Mouse (Mus musculus): ENCODE data around the gene Myo1b.

Myo1b gene

GRCm38 (mm10) chr1:51782091-51782490, 133.8 kb downstream of the Myo1b start:
- DNase-seq (ENCODE audit: low spot score) = no peak

DNA sequence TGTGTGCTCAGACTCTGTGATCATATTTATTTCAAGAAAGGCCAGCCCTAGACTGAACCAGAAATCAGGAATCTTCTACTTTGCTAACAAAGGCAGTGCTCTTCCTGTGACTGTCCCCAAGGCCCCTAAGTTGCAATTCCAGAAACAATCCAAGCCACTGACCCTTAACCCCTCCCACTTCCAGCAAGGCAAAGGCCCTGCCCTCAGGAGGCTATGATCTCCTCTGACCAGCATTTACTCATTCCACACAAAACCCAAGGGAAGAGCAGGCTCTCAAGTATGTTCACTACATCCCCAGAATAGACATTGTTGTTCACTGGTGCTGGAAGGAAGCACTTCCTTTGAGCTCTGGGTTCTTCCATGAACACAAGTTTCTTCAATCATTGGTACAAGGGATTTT, 135.5 kb downstream of the Myo1b start:
- no peak for DNase-seq (ENCODE audit: low spot score)

GRCm38 (mm10) chr1:51778241-51778640, 137.6 kb downstream of the Myo1b start:
- DNase-seq (ENCODE audit: low spot score) = no peak

- DNase-seq (ENCODE audit: low spot score) = no peak
Measured at GRCm38 (mm10) chr1:51770504-51770871, 145.4 kb downstream of the Myo1b start.

- no peak for DNase-seq (ENCODE audit: low spot score)
Measured at GRCm38 (mm10) chr1:51769815-51770503, 145.9 kb downstream of the Myo1b start.

GRCm38 (mm10) chr1:51766271-51766670, 149.6 kb downstream of the Myo1b start:
- DNase-seq (ENCODE audit: low spot score) = no peak

- DNase-seq (ENCODE audit: low spot score) = no peak
Measured at GRCm38 (mm10) chr1:51765156-51765555, 150.7 kb downstream of the Myo1b start.

DNA sequence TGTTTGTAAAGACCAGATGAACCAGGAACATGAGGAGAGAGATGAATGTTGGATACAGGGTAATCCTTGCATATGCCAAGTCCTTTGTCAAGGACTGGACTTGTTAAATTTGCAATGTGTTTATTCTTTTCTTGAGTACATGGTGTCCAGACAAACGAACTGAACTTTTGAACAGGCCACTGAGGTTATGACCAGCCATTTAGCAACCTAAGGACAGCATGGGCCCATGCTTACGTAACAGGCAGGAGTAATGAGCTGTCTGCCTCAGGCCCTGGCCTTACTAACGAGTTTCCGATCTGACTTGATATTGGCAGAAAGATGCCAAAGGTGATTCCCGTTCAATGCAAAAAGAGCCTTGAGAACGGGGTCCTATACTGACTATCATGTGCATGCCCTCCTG, 156.2 kb downstream of the Myo1b start:
- no peak for DNase-seq (ENCODE audit: low spot score)

DNA sequence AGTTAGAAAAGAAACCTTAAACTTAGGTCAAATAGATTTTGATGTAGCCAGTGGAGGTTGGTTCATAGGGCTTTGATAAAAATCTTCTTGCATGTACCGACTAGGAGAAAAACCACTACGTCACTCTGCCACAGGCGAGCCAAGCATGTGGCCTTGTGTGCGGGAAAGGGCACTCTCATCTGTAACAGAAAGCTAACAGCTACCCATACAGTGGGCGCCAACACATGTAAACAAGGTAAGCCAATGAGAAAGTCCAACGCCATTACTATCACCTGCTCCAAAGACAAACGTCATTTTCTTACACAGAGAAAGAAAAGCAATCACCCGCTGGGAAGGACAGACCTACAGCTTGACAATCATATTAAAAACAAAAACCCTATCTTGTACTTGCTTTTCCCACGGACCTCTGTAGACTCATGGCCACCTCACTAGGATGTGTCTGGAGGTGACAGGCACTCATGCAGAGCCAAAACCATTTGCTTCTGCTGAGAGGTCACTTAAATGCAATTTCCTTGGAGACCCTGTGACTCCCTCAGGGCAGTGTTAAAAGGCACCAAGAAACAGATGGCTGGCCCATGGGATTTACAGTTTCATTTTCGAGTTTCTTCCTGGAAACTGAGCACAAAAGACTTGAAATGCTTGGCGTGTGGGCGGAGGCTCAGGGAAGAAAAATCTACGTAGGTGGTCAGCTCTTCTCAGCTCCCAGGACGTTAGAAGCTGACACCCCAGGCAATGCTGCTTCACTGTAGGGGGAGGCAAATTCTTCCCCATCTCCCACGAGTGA, 157.4 kb downstream of the Myo1b start:
- DNase-seq (ENCODE audit: low spot score) = no peak

DNA sequence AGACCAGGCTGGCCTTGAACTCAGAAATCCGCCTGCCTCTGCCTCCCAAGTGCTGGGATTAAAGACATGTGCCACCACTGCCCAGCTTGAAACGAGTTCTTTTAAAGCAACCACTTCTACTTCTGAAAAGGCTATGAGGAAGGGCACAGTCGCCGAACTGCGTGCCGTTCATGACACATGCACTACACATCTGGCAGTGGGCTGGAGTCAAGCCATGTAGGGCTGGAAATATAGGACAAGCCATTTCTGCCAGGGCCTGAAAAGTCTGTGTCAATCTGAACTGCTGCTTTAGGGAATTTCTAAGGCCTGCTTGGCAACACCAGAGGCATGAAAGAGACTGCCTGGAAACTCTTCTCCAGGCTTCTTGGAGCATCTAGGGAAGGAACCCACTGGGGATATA, 162.2 kb downstream of the Myo1b start:
- no peak for DNase-seq (ENCODE audit: low spot score)

DNA sequence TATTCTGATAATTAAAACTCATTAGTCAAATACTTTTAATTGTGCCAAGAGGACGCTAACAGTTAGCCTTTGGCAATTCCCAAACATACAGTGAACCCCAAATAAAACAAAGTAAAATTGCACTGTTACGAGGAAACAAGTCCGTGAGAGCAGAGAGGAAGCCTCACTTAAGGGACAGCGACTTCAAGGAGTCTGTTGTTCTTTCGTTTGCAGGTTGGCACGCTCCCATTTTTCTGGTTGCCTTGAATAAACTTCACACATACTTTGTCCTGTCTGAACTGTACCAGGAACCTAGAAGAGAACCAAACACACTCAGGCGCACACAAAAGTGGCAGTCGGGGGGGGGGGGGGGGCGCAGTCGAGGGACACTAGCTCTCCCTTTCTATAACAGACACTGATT, 164.9 kb downstream of the Myo1b start:
- DNase-seq (ENCODE audit: low spot score) = no peak

GRCm38 (mm10) chr1:51748306-51748705, 167.6 kb downstream of the Myo1b start:
- no peak for DNase-seq (ENCODE audit: low spot score)

GRCm38 (mm10) chr1:51747494-51747893, 168.4 kb downstream of the Myo1b start:
- no peak for DNase-seq (ENCODE audit: low spot score)

DNA sequence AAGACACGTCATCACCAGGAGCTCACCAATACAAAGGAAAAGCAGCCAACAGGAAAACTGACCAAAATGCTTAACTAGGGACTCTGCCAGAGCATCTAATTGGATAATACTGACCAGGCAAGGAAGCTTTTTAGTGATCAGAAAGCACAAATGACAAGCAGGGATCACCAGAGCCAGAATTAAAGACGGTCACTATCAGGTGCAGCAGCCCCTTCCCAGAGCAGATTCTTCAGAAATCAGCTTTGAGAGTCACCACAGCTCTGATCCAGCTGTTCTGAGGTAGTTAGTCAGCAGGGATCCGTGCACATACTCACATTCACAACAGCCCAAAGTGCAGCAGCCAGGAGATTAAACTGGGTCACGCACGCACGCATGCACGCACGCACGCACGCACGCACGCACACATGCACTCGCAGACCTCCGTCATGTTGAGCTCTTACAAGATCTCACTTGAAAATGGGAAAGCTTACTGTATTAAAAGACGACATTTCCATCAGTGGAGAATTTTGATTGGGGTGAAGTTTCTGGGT, 169.1 kb downstream of the Myo1b start:
- DNase-seq (ENCODE audit: low spot score) = no peak

- no peak for DNase-seq (ENCODE audit: low spot score)
Measured at GRCm38 (mm10) chr1:51743756-51744425, 172.0 kb downstream of the Myo1b start.

DNA sequence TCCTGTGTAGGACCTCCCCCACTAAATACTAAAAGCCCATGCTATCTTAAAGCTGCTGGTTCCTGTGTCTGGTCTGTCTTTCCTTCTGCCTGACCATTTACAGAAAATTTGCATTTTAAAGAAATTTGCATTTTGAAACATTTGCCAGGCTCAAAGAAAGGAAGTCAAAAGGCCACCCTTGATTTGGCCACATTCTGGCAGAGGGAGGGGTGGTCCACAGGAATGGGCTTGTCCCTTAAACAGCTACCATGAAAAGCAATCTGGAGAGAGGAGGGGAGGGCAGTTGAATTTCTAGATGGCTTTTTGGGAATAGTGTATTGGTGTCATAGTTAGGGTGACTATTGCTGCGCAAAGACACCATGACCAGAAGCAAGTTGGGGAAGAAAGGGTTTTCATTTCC, 173.3 kb downstream of the Myo1b start:
- no peak for DNase-seq (ENCODE audit: low spot score)

DNA sequence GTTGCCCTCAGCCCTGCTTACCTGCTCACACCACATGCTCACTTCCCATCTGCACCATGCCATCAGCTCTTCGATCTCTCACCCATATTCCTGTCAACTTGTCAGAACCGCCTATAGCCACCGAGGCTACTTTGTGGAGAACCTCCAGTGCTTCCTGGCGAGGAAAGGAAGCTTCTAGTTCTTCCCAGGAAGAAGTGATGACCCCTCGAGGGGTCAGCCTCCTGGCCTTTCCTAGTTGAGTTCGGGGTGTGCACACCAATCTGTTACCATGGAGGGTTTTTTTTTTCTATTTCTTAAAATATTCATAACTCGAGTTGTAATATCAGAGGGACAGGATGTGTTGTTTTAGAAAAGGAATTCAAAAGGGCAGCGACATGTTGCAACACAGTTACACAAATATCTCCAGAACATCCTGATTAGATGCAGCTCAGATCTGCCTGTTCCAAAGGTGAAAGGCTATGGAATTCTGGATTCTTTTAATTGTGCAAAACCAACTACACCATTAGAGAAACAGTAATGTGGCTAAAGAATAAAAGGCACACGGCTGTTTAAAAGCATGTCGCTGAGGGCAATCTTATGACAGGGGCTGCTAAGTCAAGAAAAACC, 175.1 kb downstream of the Myo1b start:
- no peak for DNase-seq (ENCODE audit: low spot score)

- DNase-seq (ENCODE audit: low spot score) = no peak
Measured at GRCm38 (mm10) chr1:51739252-51739852, 176.5 kb downstream of the Myo1b start.

DNA sequence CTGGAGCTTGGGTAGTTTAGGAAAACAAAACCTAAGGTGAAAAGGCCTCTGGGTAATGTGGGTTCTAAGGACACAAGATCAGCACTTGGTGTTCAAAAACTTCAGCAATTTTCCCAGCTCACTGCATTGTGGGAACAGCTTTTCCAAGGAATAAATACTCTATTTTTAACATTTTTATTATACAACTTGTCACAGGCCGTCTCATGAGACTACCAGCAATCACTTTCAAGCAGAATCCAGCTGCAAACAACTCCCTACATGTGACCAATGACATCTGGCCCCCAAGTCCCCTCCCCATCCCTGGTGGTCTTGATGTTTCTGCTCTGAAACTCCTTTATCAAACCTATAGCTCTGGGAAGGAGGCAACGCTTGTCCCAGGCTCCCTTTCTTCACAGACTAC, 179.0 kb downstream of the Myo1b start:
- no peak for DNase-seq (ENCODE audit: low spot score)

DNA sequence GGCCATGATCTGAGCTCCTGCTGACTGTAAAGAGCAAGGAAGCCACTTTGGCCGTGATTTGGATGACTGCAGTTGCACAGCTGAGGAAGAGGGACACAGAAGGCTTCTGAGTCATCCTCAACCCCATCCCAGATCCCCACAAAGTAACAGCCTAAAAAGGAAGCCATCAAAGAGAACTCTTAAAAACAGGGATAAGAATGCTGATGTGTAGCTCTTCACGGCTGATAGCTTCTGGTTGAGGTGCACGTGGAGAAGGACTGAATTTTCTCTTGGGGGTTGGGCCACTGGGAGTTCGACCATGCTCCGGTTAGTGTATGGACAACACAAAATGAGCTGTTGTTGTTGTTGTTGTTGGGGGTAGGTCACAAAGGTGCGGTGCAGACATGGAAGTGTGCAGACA, 181.2 kb downstream of the Myo1b start:
- no peak for DNase-seq (ENCODE audit: low spot score)

DNA sequence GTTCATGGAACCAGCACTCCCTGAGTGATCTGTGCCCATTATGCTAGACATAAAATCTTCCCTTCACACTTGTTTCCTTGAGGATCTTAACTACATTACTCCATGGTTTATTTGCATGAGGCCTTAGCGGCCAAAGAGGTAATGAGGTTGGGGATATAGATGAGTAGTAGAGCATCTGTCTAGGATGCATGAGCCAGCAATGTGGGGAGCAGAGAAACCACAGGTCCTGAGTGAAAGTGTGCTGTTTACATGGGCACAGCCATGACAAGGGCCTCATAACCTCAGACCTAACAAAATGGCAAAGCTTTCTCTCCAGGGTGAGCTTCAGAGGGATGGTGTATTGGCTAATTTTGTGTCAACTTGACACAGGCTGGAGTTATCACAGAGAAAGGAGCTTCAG, 186.5 kb downstream of the Myo1b start:
- no peak for DNase-seq (ENCODE audit: low spot score)

GRCm38 (mm10) chr1:51728816-51729215, 187.1 kb downstream of the Myo1b start:
- no peak for DNase-seq (ENCODE audit: low spot score)

All from ovary, postnatal 14 days (tissue).